Mouse (Mus musculus) CH12.LX (cell line): ENCODE measurements around the gene Ckap2l. TPM values are rescaled to one million over a fixed set of nuclear protein-coding genes. Genes with fewer than 3 reads are reported as not detected.

Experiments
- DNase-seq: peaks from one replicate; pipeline ENCODE4 v3.0.0-alpha.2; 2013; ENCODE audit errors: extremely low read depth
- H3K27ac ChIP-seq: 2 replicates; pipeline ENCODE4 v1.5.1; 2012; ENCODE audit warnings: low read depth, mild to moderate bottlenecking, control low read depth, moderate library complexity; ENCODE audit not compliant: insufficient read depth
- H3K27me3 ChIP-seq: replicated peaks from 2 replicates; pipeline ENCODE3; 2012; ENCODE audit warnings: inconsistent platforms
- H3K36me3 ChIP-seq, 2 experiments: replicated peaks in 1 of 2; 2 replicates each; pipeline versions ENCODE3 to v1.6.1; 2012; ENCODE audit warnings: inconsistent platforms in 1 of 2, low read length in 1 of 2, mild to moderate bottlenecking in 1 of 2, mixed read lengths in 1 of 2, moderate library complexity in 1 of 2; ENCODE audit not compliant: control insufficient read depth in 1 of 2, insufficient read depth in 1 of 2
- H3K4me1 ChIP-seq, 2 experiments: 2 replicates each; pipeline ENCODE4 v1.6.1; 2012; ENCODE audit warnings: inconsistent platforms in 1 of 2, moderate library complexity in 1 of 2; ENCODE audit not compliant: insufficient read depth in 2 of 2, control insufficient read depth in 1 of 2
- H3K4me2 ChIP-seq: 2 replicates; pipeline ENCODE4 v1.6.1; 2012; ENCODE audit warnings: low read depth, mild to moderate bottlenecking, control low read depth; ENCODE audit not compliant: poor library complexity, insufficient read depth, severe bottlenecking
- H3K4me3 ChIP-seq, 3 experiments: fragments of 150-350 bp in 1 of 3; sonication (generic) in 1 of 3; replicated peaks in 1 of 3; 2 replicates each; pipeline versions ENCODE3 to v1.5.1; 2011 to 2012; ENCODE audit warnings: low read depth in 2 of 3, low read length in 2 of 3, mild to moderate bottlenecking in 2 of 3, moderate library complexity in 2 of 3, control low read depth in 1 of 3, improper control_type of control experiment in 1 of 3, inconsistent platforms in 1 of 3, mixed read lengths in 1 of 3; ENCODE audit not compliant: poor library complexity in 1 of 3
- H3K79me2 ChIP-seq: replicated peaks from 2 replicates; pipeline ENCODE4 v1.6.1; 2012; ENCODE audit warnings: mild to moderate bottlenecking, moderate library complexity; ENCODE audit not compliant: control insufficient read depth, poor library complexity, insufficient read depth, severe bottlenecking; ENCODE audit errors: extremely low read depth
- H3K9ac ChIP-seq: 2 replicates; pipeline ENCODE4 v1.6.1; 2012; ENCODE audit warnings: low read depth, mild to moderate bottlenecking, control low read depth, moderate library complexity; ENCODE audit not compliant: insufficient read depth
- H3K9me3 ChIP-seq: replicated peaks from 2 replicates; pipeline ENCODE3; 2012; ENCODE audit warnings: low read length, inconsistent platforms, mixed read lengths
- CTCF ChIP-seq, 2 experiments: IDR thresholded peaks in 1 of 2; conservative IDR thresholded peaks in 1 of 2; 2 replicates each; pipeline ENCODE4 v1.5.1; 2011 to 2012; ENCODE audit warnings: low read depth in 2 of 2, low read length in 2 of 2, improper control_type of control experiment in 1 of 2, inconsistent platforms in 1 of 2, mild to moderate bottlenecking in 1 of 2, moderate library complexity in 1 of 2
- EP300 ChIP-seq: IDR thresholded peaks from 2 replicates; pipeline ENCODE4 v1.6.1; 2011; ENCODE audit warnings: low read length, improper control_type of control experiment
- ETS1 ChIP-seq: conservative IDR thresholded peaks from 2 replicates; pipeline ENCODE4 v1.6.1; 2012; ENCODE audit warnings: low read depth, mild to moderate bottlenecking, inconsistent platforms, low read length, improper control_type of control experiment, moderate library complexity
- GABPA ChIP-seq: IDR thresholded peaks from 2 replicates; pipeline ENCODE4 v1.6.1; 2012; ENCODE audit warnings: low read depth, low read length, improper control_type of control experiment, inconsistent platforms; ENCODE audit not compliant: insufficient replicate concordance
- IRF4 ChIP-seq: IDR thresholded peaks from 2 replicates; pipeline ENCODE4 v1.6.1; 2014; ENCODE audit warnings: low read depth, mild to moderate bottlenecking, inconsistent platforms, low read length, improper control_type of control experiment
- JUN ChIP-seq: IDR thresholded peaks from 2 replicates; pipeline ENCODE4 v1.6.1; 2011; ENCODE audit warnings: low read depth, mild to moderate bottlenecking, low read length, improper control_type of control experiment, moderate library complexity; ENCODE audit not compliant: insufficient read depth
- KAT2A ChIP-seq: IDR thresholded peaks from 2 replicates; pipeline ENCODE4 v1.6.1; 2012; ENCODE audit warnings: low read length, improper control_type of control experiment, inconsistent platforms; ENCODE audit not compliant: insufficient replicate concordance
- MAZ ChIP-seq: IDR thresholded peaks from 2 replicates; pipeline ENCODE4 v1.6.1; 2012; ENCODE audit warnings: low read depth, mild to moderate bottlenecking, inconsistent platforms, low read length, improper control_type of control experiment, moderate library complexity
- MEF2A ChIP-seq: IDR thresholded peaks from 2 replicates; pipeline ENCODE4 v1.6.1; 2014; ENCODE audit warnings: low read depth, mild to moderate bottlenecking, inconsistent platforms, low read length, improper control_type of control experiment, borderline replicate concordance
- MYC ChIP-seq: IDR thresholded peaks from 2 replicates; pipeline ENCODE4 v1.6.1; 2011; ENCODE audit warnings: low read depth, mild to moderate bottlenecking, improper control_type of control experiment, low read length
- NELFE ChIP-seq: IDR thresholded peaks from 2 replicates; pipeline ENCODE4 v1.6.1; 2011; ENCODE audit warnings: low read depth, low read length, improper control_type of control experiment
- NRF1 ChIP-seq: IDR thresholded peaks from 2 replicates; pipeline ENCODE4 v1.6.1; 2014; ENCODE audit warnings: low read depth, mild to moderate bottlenecking, inconsistent platforms, low read length, improper control_type of control experiment, moderate library complexity
- PAX5 ChIP-seq: IDR thresholded peaks from 2 replicates; pipeline ENCODE4 v1.6.1; 2012; ENCODE audit warnings: low read length, inconsistent platforms, mixed read lengths
- POLR2A ChIP-seq: IDR thresholded peaks from 2 replicates; pipeline ENCODE4 v1.6.1; 2011; ENCODE audit warnings: low read depth, mild to moderate bottlenecking, improper control_type of control experiment, low read length
- SIN3A ChIP-seq: IDR thresholded peaks from 2 replicates; pipeline ENCODE4 v1.6.1; 2012; ENCODE audit warnings: low read length, improper control_type of control experiment, inconsistent platforms
- SMC3 ChIP-seq: IDR thresholded peaks from 2 replicates; pipeline ENCODE4 v1.6.1; 2011; ENCODE audit warnings: low read depth, low read length, improper control_type of control experiment
- UBTF ChIP-seq: IDR thresholded peaks from 2 replicates; pipeline ENCODE4 v1.6.1; 2012; ENCODE audit warnings: low read depth, mild to moderate bottlenecking, inconsistent platforms, low read length, improper control_type of control experiment, moderate library complexity
- USF2 ChIP-seq: conservative IDR thresholded peaks from 2 replicates; pipeline ENCODE4 v1.6.1; 2011; ENCODE audit warnings: low read depth, low read length, improper control_type of control experiment
- ZC3H11A ChIP-seq: IDR thresholded peaks from 2 replicates; pipeline ENCODE4 v1.6.1; 2012; ENCODE audit warnings: low read depth, mild to moderate bottlenecking, inconsistent platforms, low read length, improper control_type of control experiment
- ZKSCAN1 ChIP-seq: IDR thresholded peaks from 2 replicates; pipeline ENCODE4 v1.6.1; 2012; ENCODE audit warnings: low read depth, inconsistent platforms, low read length, improper control_type of control experiment, borderline replicate concordance
- ZMIZ1 ChIP-seq: IDR thresholded peaks from 2 replicates; pipeline ENCODE4 v1.6.1; 2012; ENCODE audit warnings: low read depth, mild to moderate bottlenecking, inconsistent platforms, low read length, improper control_type of control experiment
- dilution Hi-C: fragments of 300-500 bp; cut with MboI; formaldehyde crosslinking; loops from 2 replicates; pipeline ENCODE4 v1.14.3; 2020; ENCODE audit warnings: low sequenced_read_pairs; ENCODE audit not compliant: extremely low pct_unique_long_range_greater_than_20kb, extremely low pct_ligation_motif_present
- in situ Hi-C: fragments of 300-500 bp; cut with MboI; formaldehyde crosslinking; loops from 3 replicates; pipeline ENCODE4 v1.14.3; 2019; ENCODE audit warnings: low sequenced_read_pairs, low pct_ligation_motif_present, low pct_unique_long_range_greater_than_20kb, mixed read lengths
- polyA plus RNA-seq: library from polyadenylated mRNA; unstranded; fragments of >175 nt; gene quantifications from 2 replicates; pipeline ENCODE4 v1.2.1, GENCODE M21; 2012; ENCODE audit warnings: low read depth; ENCODE audit not compliant: insufficient read length
- total RNA-seq, 2 experiments: library from RNA; depleted of rRNA; stranded (reverse); fragments of 300-350 nt in 1 of 2; fragments of >200 nt in 1 of 2; gene quantifications; 2 replicates each; pipeline ENCODE4 v1.2.3; 2012 to 2014

Ckap2l gene
- total and polyA plus RNA-seq, 3 experiments: 13.3 to 35.6 (median 23.6) TPM

DNA sequence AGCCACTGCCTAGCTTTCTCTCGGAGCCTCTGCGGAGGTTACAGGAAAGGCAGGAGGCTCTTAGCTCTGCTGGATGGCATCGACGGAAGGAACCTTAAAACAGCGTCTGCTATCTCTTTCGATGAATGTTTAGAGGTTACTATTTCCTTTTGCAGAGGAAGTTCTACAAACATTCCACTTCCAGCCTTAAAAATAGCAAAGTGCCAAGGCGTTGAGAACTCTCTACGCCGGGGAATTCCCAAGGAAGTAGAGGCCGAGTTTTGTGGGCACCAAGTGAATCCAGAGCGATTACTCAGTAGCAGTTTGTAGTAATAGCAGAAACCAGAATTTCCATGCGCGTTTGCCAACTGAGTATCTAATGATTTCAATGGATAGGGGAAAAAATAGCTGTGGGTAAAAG is 33.5 kb upstream of the Ckap2l start:
- Histone ChIP-seq H3K27me3 (no peaks in the 10 kb centered on the region), H3K9me3 (peaks cover 2% of the 10 kb centered on the region), H3K27ac (no peak overlapping the region), H3K4me1 (peaks cover 6 to 27% of the 10 kb centered on the region in 2 experiments; a peak in 3 of 4 replicates), H3K79me2 (no peaks in the 10 kb centered on the region), H3K4me2 (peak overlapping the region; percentile 9), H3K36me3 (no peaks in the 10 kb centered on the region), H3K4me3 (no peak overlapping the region), H3K9ac (no peak overlapping the region)
- TF ChIP-seq ZMIZ1 (no peak), MEF2A (peak; percentile 69; the same call in 1 of the 2 replicates), EP300 (no peak), POLR2A (no peak), GABPA (no peak), SIN3A (no peak)
- dilution Hi-C loops (no loop called here), in situ Hi-C loops (no loop called here)
- DNase-seq: no peak

DNA sequence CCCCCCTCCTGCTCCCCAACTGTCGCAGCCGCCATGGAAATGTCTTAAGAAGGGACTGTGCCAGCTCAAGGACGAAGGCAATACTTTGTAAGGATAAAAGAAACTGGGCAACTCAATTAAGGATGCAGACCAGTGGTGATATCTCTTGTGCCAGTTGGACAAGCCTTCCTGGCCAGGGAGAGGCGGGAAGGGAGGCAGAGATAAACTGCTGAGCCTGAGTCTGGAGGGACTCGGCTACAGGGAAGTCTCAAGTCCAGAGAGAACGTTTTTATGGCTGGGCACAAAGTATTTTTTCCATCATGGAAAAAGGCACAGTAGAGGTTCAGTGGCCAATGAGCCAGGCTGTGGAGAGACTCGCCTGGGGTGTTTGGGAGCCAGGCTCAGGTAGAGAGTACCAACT is 33.0 kb upstream of the Ckap2l start:
- H3K36me3 ChIP-seq: no peaks in the 10 kb centered on the region
- no peak overlapping the region for H3K9ac ChIP-seq
- dilution Hi-C loops: no loop called here
- no peak overlapping the region for H3K4me3 ChIP-seq
- no peaks in the 10 kb centered on the region for H3K27me3 ChIP-seq
- H3K4me2 ChIP-seq: no peak overlapping the region
- DNase-seq: no peak
- TF ChIP-seq MAZ: no peak
- TF ChIP-seq KAT2A: no peak
- TF ChIP-seq ZKSCAN1: no peak
- TF ChIP-seq IRF4: no peak
- no peak for TF ChIP-seq ETS1
- TF ChIP-seq, all 38 proteins: peak for 0
- Histone ChIP-seq H3K9me3 (peaks cover 4% of the 10 kb centered on the region), H3K79me2 (no peaks in the 10 kb centered on the region), H3K4me1 (peaks cover 6 to 27% of the 10 kb centered on the region in 2 experiments; a peak in 3 of 4 replicates), H3K27ac (no peak overlapping the region)
- in situ Hi-C loops: no loop called here

GRCm38 (mm10) chr2:129328238-129328637 is 31.2 kb upstream of the Ckap2l start:
- DNase-seq: no peak
- dilution Hi-C loops (no loop called here), in situ Hi-C loops (no loop called here)
- Histone ChIP-seq H3K36me3 (no peaks in the 10 kb centered on the region), H3K27me3 (no peaks in the 10 kb centered on the region), H3K79me2 (no peaks in the 10 kb centered on the region), H3K9me3 (peaks cover 4% of the 10 kb centered on the region), H3K27ac (no peak overlapping the region), H3K9ac (no peak overlapping the region), H3K4me2 (no peak overlapping the region), H3K4me1 (peaks cover 6 to 23% of the 10 kb centered on the region in 2 experiments; a peak in 3 of 4 replicates), H3K4me3 (no peak overlapping the region)
- TF ChIP-seq GABPA: no peak
- no peak for TF ChIP-seq JUN
- TF ChIP-seq USF2: no peak
- no peak for TF ChIP-seq UBTF
- no peak for TF ChIP-seq MAZ
- TF ChIP-seq ZKSCAN1: no peak
- no peak for TF ChIP-seq NRF1
- TF ChIP-seq KAT2A: no peak
- no peak for TF ChIP-seq CTCF (conservative IDR thresholded peaks at IDR 0.05 in 1 of 2, IDR thresholded peaks at IDR 0.05 in 1 of 2; ENCODE audit: low read depth in 2 of 2, low read length in 2 of 2)
- TF ChIP-seq NELFE: no peak
- TF ChIP-seq IRF4: no peak
- no peak for TF ChIP-seq SMC3
- TF ChIP-seq EP300: no peak
- no peak for TF ChIP-seq ETS1
- no peak for TF ChIP-seq ZC3H11A
- no peak for TF ChIP-seq MYC
- no peak for TF ChIP-seq PAX5
